Mouse (Mus musculus) lung, postnatal 0 days (tissue): Measurements from ENCODE around the gene Slf1. TPM values are rescaled to one million over a fixed set of nuclear protein-coding genes. Genes with fewer than 3 reads are reported as not detected.
A peak's percentile ranks its signal among the peaks of the same experiment; 100 is the strongest.

Experiments
- ATAC-seq: fragments of 200-750 bp; cut with Nextera tagmentation; 2 replicates; pipeline ENCODE4 v1.8.0; 2017; ENCODE audit warnings: moderate library complexity
- DNase-seq: peaks from one replicate; pipeline ENCODE4 v3.0.0-alpha.2; 2016; ENCODE audit warnings: low spot score
- H3K27ac ChIP-seq: fragments of 300-500 bp; sonication (generic); 2 replicates; pipeline ENCODE4 v1.5.1; 2014; ENCODE audit warnings: antibody characterized with exemption, mild to moderate bottlenecking, low read length, mixed read lengths
- H3K27me3 ChIP-seq: fragments of 300-500 bp; sonication (generic); replicated peaks from 2 replicates; pipeline ENCODE4 v1.6.1; 2014; ENCODE audit warnings: low read length, mixed read lengths; ENCODE audit not compliant: insufficient read depth
- H3K36me3 ChIP-seq: fragments of 300-500 bp; sonication (generic); 2 replicates; pipeline ENCODE4 v1.6.1; 2014; ENCODE audit warnings: low read length, mixed read lengths; ENCODE audit not compliant: insufficient read depth
- H3K4me1 ChIP-seq: fragments of 300-500 bp; sonication (generic); 2 replicates; pipeline ENCODE4 v1.6.1; 2014; ENCODE audit warnings: antibody characterized with exemption, low read depth, low read length, mixed read lengths; ENCODE audit not compliant: insufficient read depth
- H3K4me2 ChIP-seq: fragments of 300-500 bp; sonication (generic); replicated peaks from 2 replicates; pipeline ENCODE4 v1.6.1; 2014; ENCODE audit warnings: low read depth, mild to moderate bottlenecking, low read length, moderate library complexity, mixed read lengths
- H3K4me3 ChIP-seq: fragments of 300-500 bp; sonication (generic); 2 replicates; pipeline ENCODE4 v1.5.1; 2014; ENCODE audit warnings: low read depth, low read length
- H3K9ac ChIP-seq: fragments of 300-500 bp; sonication (generic); replicated peaks from 2 replicates; pipeline ENCODE4 v1.6.1; 2014; ENCODE audit warnings: low read depth, mild to moderate bottlenecking
- H3K9me3 ChIP-seq: fragments of 300-500 bp; sonication (generic); 2 replicates; pipeline ENCODE4 v1.6.1; 2016; ENCODE audit warnings: low read length, mixed read lengths
- CTCF ChIP-seq: IDR thresholded peaks from 2 replicates; pipeline ENCODE4 v1.5.1; 2016; ENCODE audit warnings: antibody characterized with exemption, mild to moderate bottlenecking
- EP300 ChIP-seq: IDR thresholded peaks from 2 replicates; pipeline ENCODE4 v1.6.1; 2016; ENCODE audit warnings: antibody characterized with exemption, mild to moderate bottlenecking, control low read depth
- whole genome bisulfite sequencing: fragments of 180-500 bp; shearing (Covaris S2); extraction: QIAGEN DNeasy Blood & Tissue Kit; methylation state at CpG from one replicate; pipeline ENCODE4 v1.1.7; 2014; 5-methylcytosine and 5-hydroxymethylcytosine counted together
- polyA plus RNA-seq: library from polyadenylated mRNA; unstranded; fragments of >200 nt; fragmentation: Nextera tagmentation; extraction: Ambion mirVana; gene quantifications from 2 replicates; pipeline ENCODE4 v1.2.1, GENCODE M21; 2015

Gene Slf1
- 18.5 and 21.0 TPM in 2 replicates for polyA plus RNA-seq

GRCm38 (mm10) chr13:77134931-77135620 is at the start of gene Slf1, which contains the start of gene 2210408I21Rik:
Gene Slf1 (minus strand): TSS chr13:77135473.
Gene 2210408I21Rik (plus strand): TSS chr13:77135540.
- Histone ChIP-seq H3K4me1 (no peaks in the 10 kb centered on the region), H3K9me3 (no peaks in the 10 kb centered on the region), H3K4me3 (peak within 1 kb of the TSS; percentile 93), H3K27me3 (no peaks in the 10 kb centered on the region), H3K4me2 (peak within 1 kb of the TSS; percentile 69), H3K36me3 (no peaks in the 10 kb centered on the region), H3K9ac (peak within 1 kb of the TSS; percentile 85), H3K27ac (peak within 1 kb of the TSS; percentile 88)
- under 1% methylated on average over 65 of the region's 65 CpGs for WGBS
- TF ChIP-seq CTCF: no peak
- no peak for TF ChIP-seq EP300
- DNase-seq (peak; percentile 94), ATAC-seq (peak; percentile 98)

GRCm38 (mm10) chr13:77177931-77178330 is 42.7 kb upstream of the Slf1 start:
- Histone ChIP-seq H3K27me3 (no peaks in the 10 kb centered on the region), H3K9ac (no peak overlapping the region), H3K27ac (no peak overlapping the region), H3K36me3 (no peaks in the 10 kb centered on the region), H3K4me3 (no peak overlapping the region), H3K4me2 (no peak overlapping the region), H3K9me3 (no peaks in the 10 kb centered on the region), H3K4me1 (no peaks in the 10 kb centered on the region)
- TF ChIP-seq EP300 (no peak), CTCF (no peak)
- no peak for ATAC-seq
- no peak for DNase-seq

- no peak overlapping the region for H3K4me3 ChIP-seq
- no peaks in the 10 kb centered on the region for H3K4me1 ChIP-seq
- no peak overlapping the region for H3K27ac ChIP-seq
- no peaks in the 10 kb centered on the region for H3K36me3 ChIP-seq
- H3K9me3 ChIP-seq: no peaks in the 10 kb centered on the region
- no peak for DNase-seq
- no peak overlapping the region for H3K9ac ChIP-seq
- TF ChIP-seq CTCF (no peak), EP300 (no peak)
- no peak overlapping the region for H3K4me2 ChIP-seq
- no peak for ATAC-seq
- no peaks in the 10 kb centered on the region for H3K27me3 ChIP-seq
- WGBS: 87% methylated on average over 2 of the region's 2 CpGs
Observed at GRCm38 (mm10) chr13:77140890-77141289, 5.6 kb upstream of the Slf1 start.

GRCm38 (mm10) chr13:77135621-77135981 is 328 bp upstream of the Slf1 start:
- H3K4me1 ChIP-seq: no peaks in the 10 kb centered on the region
- no peaks in the 10 kb centered on the region for H3K36me3 ChIP-seq
- peak; percentile 45 for ATAC-seq
- WGBS: under 1% methylated on average over 11 of the region's 11 CpGs
- H3K27me3 ChIP-seq: no peaks in the 10 kb centered on the region
- no peak for DNase-seq
- H3K9ac ChIP-seq: peak overlapping the region; percentile 85
- H3K4me2 ChIP-seq: peak overlapping the region; percentile 69
- no peaks in the 10 kb centered on the region for H3K9me3 ChIP-seq
- H3K27ac ChIP-seq: peak overlapping the region; percentile 59; the same call in 1 of the 2 replicates
- TF ChIP-seq EP300 (no peak), CTCF (no peak)
- peak overlapping the region; percentile 93 for H3K4me3 ChIP-seq

GRCm38 (mm10) chr13:77131132-77131531 is 4.1 kb downstream of the Slf1 start:
- H3K4me3 ChIP-seq: no peak overlapping the region
- WGBS: 56% methylated on average over 2 of the region's 2 CpGs
- DNase-seq: no peak

GRCm38 (mm10) chr13:77128240-77128639 is 7.0 kb downstream of the Slf1 start:
- TF ChIP-seq EP300 (no peak), CTCF (no peak)
- WGBS: 90% methylated on average over 2 of the region's 2 CpGs

More at GRCm38 (mm10) chr13:77131132-77131531, 4.1 kb downstream of the Slf1 start:
- Histone ChIP-seq H3K36me3 (no peaks in the 10 kb centered on the region), H3K4me2 (no peak overlapping the region), H3K4me1 (no peaks in the 10 kb centered on the region), H3K9me3 (no peaks in the 10 kb centered on the region), H3K27ac (no peak overlapping the region), H3K9ac (no peak overlapping the region), H3K27me3 (no peaks in the 10 kb centered on the region)
- TF ChIP-seq EP300: no peak
- no peak for TF ChIP-seq CTCF
- no peak for ATAC-seq

More at GRCm38 (mm10) chr13:77128240-77128639, 7.0 kb downstream of the Slf1 start:
- Histone ChIP-seq H3K9me3 (no peaks in the 10 kb centered on the region), H3K36me3 (no peaks in the 10 kb centered on the region), H3K27me3 (no peaks in the 10 kb centered on the region), H3K27ac (no peak overlapping the region), H3K4me1 (no peaks in the 10 kb centered on the region), H3K4me3 (no peak overlapping the region), H3K9ac (no peak overlapping the region), H3K4me2 (no peak overlapping the region)
- DNase-seq (no peak), ATAC-seq (no peak)
